Mouse (Mus musculus) forebrain, embryonic 15.5 days (tissue): ENCODE results near the gene Ly6f. TPM values are rescaled to one million over a fixed set of nuclear protein-coding genes. Genes with fewer than 3 reads are reported as not detected.
"Not testable (repeated sequence)": the region's sequence is repeated elsewhere in the genome, so short reads cannot be mapped to it uniquely, and the experiment has no call there.

ENCODE experiments used
- ATAC-seq: fragments of 200-750 bp; cut with Nextera tagmentation; replicated peaks from 2 replicates; pipeline ENCODE4 v1.8.0; 2017; ENCODE audit warnings: mild to moderate bottlenecking, moderate TSS enrichment, moderate library complexity
- H3K27ac ChIP-seq: fragments of 300-500 bp; sonication (generic); replicated peaks from 2 replicates; pipeline ENCODE4 v1.5.1; 2015; ENCODE audit warnings: mild to moderate bottlenecking, inconsistent platforms
- H3K27me3 ChIP-seq: fragments of 300-500 bp; sonication (generic); 2 replicates; pipeline ENCODE4 v1.6.1; 2015; ENCODE audit warnings: inconsistent platforms
- H3K36me3 ChIP-seq: fragments of 300-500 bp; sonication (generic); 2 replicates; pipeline ENCODE4 v1.6.1; 2015; ENCODE audit warnings: mild to moderate bottlenecking, inconsistent platforms
- H3K4me1 ChIP-seq: fragments of 300-500 bp; sonication (generic); 2 replicates; pipeline ENCODE4 v1.6.1; 2015; ENCODE audit warnings: inconsistent platforms
- H3K4me2 ChIP-seq: fragments of 300-500 bp; sonication (generic); replicated peaks from 2 replicates; pipeline ENCODE4 v1.6.1; 2015; ENCODE audit warnings: mild to moderate bottlenecking, inconsistent platforms
- H3K4me3 ChIP-seq: fragments of 300-500 bp; sonication (generic); 2 replicates; pipeline ENCODE4 v1.5.1; 2015; ENCODE audit warnings: mild to moderate bottlenecking, inconsistent platforms
- H3K9ac ChIP-seq: fragments of 300-500 bp; sonication (generic); replicated peaks from 2 replicates; pipeline ENCODE4 v1.6.1; 2015; ENCODE audit warnings: mild to moderate bottlenecking, inconsistent platforms
- H3K9me3 ChIP-seq: fragments of 300-500 bp; sonication (generic); 2 replicates; pipeline ENCODE4 v1.6.1; 2016; ENCODE audit warnings: inconsistent platforms
- WGBS: fragments of 180-500 bp; shearing (Covaris S2); methylation state at CpG from one replicate; pipeline ENCODE4 v1.1.7; 2015; ENCODE audit warnings: mixed read lengths; 5-methylcytosine and 5-hydroxymethylcytosine counted together
- polyA plus RNA-seq: library from polyadenylated mRNA; unstranded; fragments of >200 nt; fragmentation: Nextera tagmentation; extraction: Ambion mirVana; gene quantifications from 2 replicates; pipeline ENCODE4 v1.2.1, GENCODE M21; 2015

The Ly6f gene
- polyA plus RNA-seq, 1 experiment from 2014 or later, result not detected

GRCm38 (mm10) chr15:75271891-75272290, 3.7 kb downstream of the Ly6f start:
- H3K4me2 ChIP-seq, result no peak overlapping the region
- ATAC-seq, result no peak

GRCm38 (mm10) chr15:75281991-75282390, 13.8 kb downstream of the Ly6f start:
- H3K9ac ChIP-seq, H3K4me2 ChIP-seq, H3K27me3 ChIP-seq, H3K27ac ChIP-seq, H3K4me1 ChIP-seq, H3K9me3 ChIP-seq, ATAC-seq, H3K4me3 ChIP-seq, H3K36me3 ChIP-seq: not testable (repeated sequence)
- 66% methylated on average over 5 of the region's 5 CpGs for WGBS

More at GRCm38 (mm10) chr15:75271891-75272290, 3.7 kb downstream of the Ly6f start:
- Histone ChIP-seq H3K36me3 (no peaks in the 10 kb centered on the region), H3K9me3 (no peaks in the 10 kb centered on the region), H3K27ac (no peak overlapping the region), H3K4me3 (no peak overlapping the region), H3K27me3 (no peaks in the 10 kb centered on the region), H3K9ac (no peak overlapping the region), H3K4me1 (no peaks in the 10 kb centered on the region)
- WGBS, result 68% methylated on average over 3 of the region's 3 CpGs

GRCm38 (mm10) chr15:75286512-75286911, 18.3 kb downstream of the Ly6f start:
- not testable (repeated sequence) for H3K4me1 ChIP-seq, H3K36me3 ChIP-seq, H3K9ac ChIP-seq, H3K27me3 ChIP-seq, H3K4me3 ChIP-seq, ATAC-seq, H3K9me3 ChIP-seq, H3K27ac ChIP-seq, H3K4me2 ChIP-seq
- 95% methylated on average over 4 of the region's 4 CpGs for WGBS

GRCm38 (mm10) chr15:75292377-75292776, 24.2 kb downstream of the Ly6f start:
- Histone ChIP-seq H3K27ac (no peak overlapping the region), H3K4me3 (no peak overlapping the region), H3K9ac (no peak overlapping the region), H3K4me1 (no peaks in the 10 kb centered on the region), H3K36me3 (no peaks in the 10 kb centered on the region), H3K4me2 (no peak overlapping the region), H3K9me3 (no peaks in the 10 kb centered on the region), H3K27me3 (no peaks in the 10 kb centered on the region)
- 91% methylated on average over 1 of the region's 1 CpGs for WGBS
- ATAC-seq, result no peak

GRCm38 (mm10) chr15:75293873-75294385, 25.7 kb downstream of the Ly6f start:
- Histone ChIP-seq H3K9ac (no peak overlapping the region), H3K4me3 (no peak overlapping the region), H3K4me1 (no peaks in the 10 kb centered on the region), H3K36me3 (no peaks in the 10 kb centered on the region), H3K4me2 (no peak overlapping the region), H3K27ac (no peak overlapping the region), H3K9me3 (no peaks in the 10 kb centered on the region), H3K27me3 (no peaks in the 10 kb centered on the region)
- 88% methylated on average over 7 of the region's 7 CpGs for WGBS
- ATAC-seq, result no peak

- H3K4me1 ChIP-seq, result no peaks in the 10 kb centered on the region
- H3K4me3 ChIP-seq, result no peak overlapping the region
- no peak overlapping the region for H3K9ac ChIP-seq
- no peak overlapping the region for H3K27ac ChIP-seq
- H3K4me2 ChIP-seq, result no peak overlapping the region
- ATAC-seq, result no peak
- WGBS, result 56% methylated on average over 1 of the region's 1 CpGs
- H3K9me3 ChIP-seq, result no peaks in the 10 kb centered on the region
- no peaks in the 10 kb centered on the region for H3K36me3 ChIP-seq
- H3K27me3 ChIP-seq, result no peaks in the 10 kb centered on the region
These were observed 37.9 kb downstream of the Ly6f start for GRCm38 (mm10) chr15:75306101-75306500.

- Histone ChIP-seq H3K27me3 (no peaks in the 10 kb centered on the region), H3K4me1 (no peaks in the 10 kb centered on the region), H3K4me3 (no peak overlapping the region), H3K27ac (no peak overlapping the region), H3K36me3 (no peaks in the 10 kb centered on the region), H3K9me3 (no peaks in the 10 kb centered on the region), H3K9ac (no peak overlapping the region), H3K4me2 (no peak overlapping the region)
- WGBS, result 91% methylated on average over 4 of the region's 4 CpGs
- ATAC-seq, result no peak
These were observed 41.0 kb downstream of the Ly6f start for GRCm38 (mm10) chr15:75309186-75309585.

- Histone ChIP-seq H3K27me3 (no peaks in the 10 kb centered on the region), H3K9ac (no peak overlapping the region), H3K27ac (no peak overlapping the region), H3K4me3 (no peak overlapping the region), H3K9me3 (no peaks in the 10 kb centered on the region), H3K4me2 (no peak overlapping the region), H3K36me3 (no peaks in the 10 kb centered on the region), H3K4me1 (no peaks in the 10 kb centered on the region)
- WGBS, result 89% methylated on average over 1 of the region's 1 CpGs
- no peak for ATAC-seq
These were observed 41.7 kb downstream of the Ly6f start for GRCm38 (mm10) chr15:75309946-75310345.

GRCm38 (mm10) chr15:75314421-75314820, 46.2 kb downstream of the Ly6f start:
- Histone ChIP-seq H3K36me3 (no peaks in the 10 kb centered on the region), H3K4me2 (no peak overlapping the region), H3K4me1 (no peaks in the 10 kb centered on the region), H3K9ac (no peak overlapping the region), H3K27me3 (no peaks in the 10 kb centered on the region), H3K27ac (no peak overlapping the region), H3K9me3 (no peaks in the 10 kb centered on the region), H3K4me3 (no peak overlapping the region)
- WGBS, result 89% methylated on average over 2 of the region's 2 CpGs
- no peak for ATAC-seq

- Histone ChIP-seq H3K4me2 (no peak overlapping the region), H3K27ac (no peak overlapping the region), H3K36me3 (no peaks in the 10 kb centered on the region), H3K9me3 (peaks cover 7% of the 10 kb centered on the region; the same call in 1 of the 2 replicates), H3K27me3 (no peaks in the 10 kb centered on the region), H3K9ac (no peak overlapping the region), H3K4me1 (no peaks in the 10 kb centered on the region), H3K4me3 (no peak overlapping the region)
- no peak for ATAC-seq
- 65% methylated on average over 2 of the region's 2 CpGs for WGBS
These were observed 49.0 kb downstream of the Ly6f start for GRCm38 (mm10) chr15:75317255-75317654.

- Histone ChIP-seq H3K4me1 (no peaks in the 10 kb centered on the region), H3K4me2 (no peak overlapping the region), H3K27me3 (no peaks in the 10 kb centered on the region), H3K9me3 (peaks cover 10% of the 10 kb centered on the region; the same call in 1 of the 2 replicates), H3K27ac (no peak overlapping the region), H3K9ac (no peak overlapping the region), H3K4me3 (no peak overlapping the region), H3K36me3 (no peaks in the 10 kb centered on the region)
- ATAC-seq, result no peak
- WGBS, result 85% methylated on average over 3 of the region's 3 CpGs
These were observed 50.4 kb downstream of the Ly6f start for GRCm38 (mm10) chr15:75318584-75318983.

GRCm38 (mm10) chr15:75320104-75320503, 51.9 kb downstream of the Ly6f start:
- no peak overlapping the region for H3K4me2 ChIP-seq
- WGBS, result 93% methylated on average over 3 of the region's 3 CpGs
- ATAC-seq, result no peak

More at GRCm38 (mm10) chr15:75320104-75320503, 51.9 kb downstream of the Ly6f start:
- Histone ChIP-seq H3K4me3 (no peak overlapping the region), H3K27ac (no peak overlapping the region), H3K36me3 (no peaks in the 10 kb centered on the region), H3K27me3 (no peaks in the 10 kb centered on the region), H3K9me3 (peaks cover 10% of the 10 kb centered on the region; the same call in 1 of the 2 replicates), H3K4me1 (no peaks in the 10 kb centered on the region), H3K9ac (no peak overlapping the region)
